Mouse (Mus musculus): ENCODE measurements at regions not wholly inside any gene's neighbourhood (a gene's known extent, or its start where the extent isn't known, plus 50 kb on each side); places are given as distances from the start of the nearest gene placed in this dataset.

DNA sequence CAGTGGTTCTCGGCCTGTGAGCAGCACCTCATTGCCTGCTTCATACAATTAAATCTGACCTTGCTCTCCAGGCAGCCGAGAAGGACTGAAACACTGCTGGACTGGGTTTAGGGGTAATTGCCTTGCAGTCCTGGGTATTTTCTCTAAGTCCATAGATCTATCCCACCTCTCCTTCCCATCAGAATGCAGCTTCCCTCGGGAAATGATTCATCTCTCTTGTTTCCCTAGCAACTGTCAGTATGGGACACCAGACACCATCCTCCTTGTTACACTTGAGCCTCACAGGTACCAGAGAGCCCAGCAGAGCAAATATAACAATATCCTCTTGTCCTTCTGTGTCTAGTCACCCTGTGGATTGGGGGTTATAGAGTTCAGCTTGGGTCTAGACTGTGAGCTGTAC is 322.3 kb downstream of the Tcerg1l start:
- no peak overlapping the region for H3K27ac ChIP-seq (ENCODE audit: low read depth, low read length)
- no peaks in the 10 kb centered on the region for H3K9me3 ChIP-seq (ENCODE audit: control insufficient read depth, low read length)
- DNase-seq (ENCODE audit: low spot score, missing footprints), result no peak
- no peaks in the 10 kb centered on the region for H3K27me3 ChIP-seq (ENCODE audit: control insufficient read depth, insufficient read depth, low read length)
- 67% methylated on average over 3 of the region's 3 CpGs for WGBS
- no peak overlapping the region for H3K4me2 ChIP-seq
- no peak overlapping the region for H3K4me3 ChIP-seq (ENCODE audit: low read depth, low read length)
- no peak for ATAC-seq (ENCODE audit: low FRiP score)
- H3K9ac ChIP-seq (ENCODE audit: low read length), result no peak overlapping the region
- H3K4me1 ChIP-seq (ENCODE audit: control insufficient read depth, insufficient read depth, low read length), result no peaks in the 10 kb centered on the region
- H3K36me3 ChIP-seq (ENCODE audit: control insufficient read depth, insufficient read depth, low read length), result no peaks in the 10 kb centered on the region

GRCm38 (mm10) chr7:138083980-138084379 is 313.6 kb downstream of the Tcerg1l start:
- Histone ChIP-seq H3K4me1 (ENCODE audit: control insufficient read depth, insufficient read depth, low read length) (no peaks in the 10 kb centered on the region), H3K27me3 (ENCODE audit: control insufficient read depth, insufficient read depth, low read length) (no peaks in the 10 kb centered on the region), H3K4me3 (ENCODE audit: low read depth, low read length) (no peak overlapping the region), H3K27ac (ENCODE audit: low read depth, low read length) (no peak overlapping the region), H3K36me3 (ENCODE audit: control insufficient read depth, insufficient read depth, low read length) (no peaks in the 10 kb centered on the region), H3K9ac (ENCODE audit: low read length) (no peak overlapping the region), H3K4me2 (no peak overlapping the region), H3K9me3 (ENCODE audit: control insufficient read depth, low read length) (no peaks in the 10 kb centered on the region)
- ATAC-seq (ENCODE audit: low FRiP score) (peak; percentile 58), DNase-seq (ENCODE audit: low spot score, missing footprints) (peak; percentile 98)
- WGBS, result 19% methylated on average over 5 of the region's 5 CpGs

- Histone ChIP-seq H3K9me3 (ENCODE audit: control insufficient read depth, low read length) (no peaks in the 10 kb centered on the region), H3K27ac (ENCODE audit: low read depth, low read length) (no peak overlapping the region), H3K4me1 (ENCODE audit: control insufficient read depth, insufficient read depth, low read length) (no peaks in the 10 kb centered on the region), H3K36me3 (ENCODE audit: control insufficient read depth, insufficient read depth, low read length) (no peaks in the 10 kb centered on the region), H3K4me3 (ENCODE audit: low read depth, low read length) (no peak overlapping the region), H3K9ac (ENCODE audit: low read length) (no peak overlapping the region), H3K27me3 (ENCODE audit: control insufficient read depth, insufficient read depth, low read length) (no peaks in the 10 kb centered on the region), H3K4me2 (no peak overlapping the region)
- WGBS, result 67% methylated on average over 7 of the region's 7 CpGs
- ATAC-seq (ENCODE audit: low FRiP score) (no peak), DNase-seq (ENCODE audit: low spot score, missing footprints) (no peak)
These were observed 289.9 kb downstream of the Tcerg1l start for GRCm38 (mm10) chr7:138107471-138108210.

DNA sequence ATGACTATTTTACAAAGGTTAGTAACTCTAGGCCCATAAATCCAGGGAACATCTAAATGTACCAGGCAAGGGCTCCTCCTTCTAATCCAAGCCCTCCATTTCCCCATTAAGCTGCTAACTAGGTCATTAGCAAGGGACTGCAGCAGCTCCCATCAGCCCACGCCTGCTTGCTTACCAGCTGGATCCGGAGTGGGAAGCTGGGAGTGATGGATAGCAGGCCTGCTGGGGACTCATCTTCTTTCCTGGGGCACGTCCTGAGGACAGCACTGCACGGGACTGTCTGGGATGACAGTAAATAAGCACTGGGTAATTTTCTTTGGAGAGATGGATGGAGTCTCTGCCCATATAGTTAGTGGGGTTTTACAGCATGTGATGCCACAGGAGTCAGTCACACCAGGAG is 276.0 kb downstream of the Tcerg1l start:
- WGBS, result 53% methylated on average over 4 of the region's 4 CpGs

GRCm38 (mm10) chr7:138129701-138130100 is 267.8 kb downstream of the Tcerg1l start:
- no peaks in the 10 kb centered on the region for H3K36me3 ChIP-seq (ENCODE audit: control insufficient read depth, insufficient read depth, low read length)
- 55% methylated on average over 2 of the region's 2 CpGs for WGBS
- ATAC-seq (ENCODE audit: low FRiP score) (no peak), DNase-seq (ENCODE audit: low spot score, missing footprints) (no peak)
- H3K9me3 ChIP-seq (ENCODE audit: control insufficient read depth, low read length), result no peaks in the 10 kb centered on the region
- no peak overlapping the region for H3K4me2 ChIP-seq
- no peaks in the 10 kb centered on the region for H3K4me1 ChIP-seq (ENCODE audit: control insufficient read depth, insufficient read depth, low read length)
- no peaks in the 10 kb centered on the region for H3K27me3 ChIP-seq (ENCODE audit: control insufficient read depth, insufficient read depth, low read length)
- H3K9ac ChIP-seq (ENCODE audit: low read length), result no peak overlapping the region
- no peak overlapping the region for H3K27ac ChIP-seq (ENCODE audit: low read depth, low read length)
- no peak overlapping the region for H3K4me3 ChIP-seq (ENCODE audit: low read depth, low read length)

More for the DNA sequence above, 276.0 kb downstream of the Tcerg1l start:
- Histone ChIP-seq H3K36me3 (ENCODE audit: control insufficient read depth, insufficient read depth, low read length) (no peaks in the 10 kb centered on the region), H3K9me3 (ENCODE audit: control insufficient read depth, low read length) (no peaks in the 10 kb centered on the region), H3K9ac (ENCODE audit: low read length) (no peak overlapping the region), H3K4me1 (ENCODE audit: control insufficient read depth, insufficient read depth, low read length) (no peaks in the 10 kb centered on the region), H3K27me3 (ENCODE audit: control insufficient read depth, insufficient read depth, low read length) (no peaks in the 10 kb centered on the region), H3K27ac (ENCODE audit: low read depth, low read length) (no peak overlapping the region), H3K4me3 (ENCODE audit: low read depth, low read length) (no peak overlapping the region), H3K4me2 (no peak overlapping the region)
- ATAC-seq (ENCODE audit: low FRiP score) (no peak), DNase-seq (ENCODE audit: low spot score, missing footprints) (no peak)

- no peak for DNase-seq (ENCODE audit: low spot score, missing footprints)
- WGBS, result 94% methylated on average over 6 of the region's 6 CpGs
- ATAC-seq (ENCODE audit: low FRiP score), result no peak
These were observed 264.1 kb downstream of the Tcerg1l start for GRCm38 (mm10) chr7:138133427-138133826.

DNA sequence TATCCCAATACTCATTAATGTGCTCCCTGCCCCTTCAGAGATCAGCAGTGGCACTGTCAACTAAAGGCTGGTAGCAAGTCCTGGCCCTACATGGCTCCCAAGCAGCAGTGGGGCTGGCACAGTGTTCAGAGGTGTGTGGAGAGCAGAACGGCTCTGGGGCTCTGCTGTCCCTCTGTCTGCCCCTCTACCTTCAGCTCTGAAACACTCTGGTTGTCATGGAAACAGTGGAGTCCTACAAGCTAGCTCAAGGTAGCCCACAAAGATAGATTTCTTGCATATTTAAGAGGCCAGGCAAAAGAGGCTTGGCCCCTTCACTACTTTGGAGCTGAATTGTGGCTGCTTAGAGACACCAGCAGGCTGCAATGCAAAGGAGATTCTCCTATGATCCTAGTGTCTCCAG is 259.6 kb downstream of the Tcerg1l start:
- H3K9me3 ChIP-seq (ENCODE audit: control insufficient read depth, low read length), result no peaks in the 10 kb centered on the region
- no peak overlapping the region for H3K9ac ChIP-seq (ENCODE audit: low read length)
- no peak overlapping the region for H3K4me2 ChIP-seq
- H3K27ac ChIP-seq (ENCODE audit: low read depth, low read length), result no peak overlapping the region
- no peaks in the 10 kb centered on the region for H3K27me3 ChIP-seq (ENCODE audit: control insufficient read depth, insufficient read depth, low read length)
- H3K4me1 ChIP-seq (ENCODE audit: control insufficient read depth, insufficient read depth, low read length), result no peaks in the 10 kb centered on the region
- DNase-seq (ENCODE audit: low spot score, missing footprints) (no peak), ATAC-seq (ENCODE audit: low FRiP score) (no peak)
- H3K4me3 ChIP-seq (ENCODE audit: low read depth, low read length), result no peak overlapping the region
- WGBS, result 63% methylated on average over 1 of the region's 1 CpGs
- H3K36me3 ChIP-seq (ENCODE audit: control insufficient read depth, insufficient read depth, low read length), result no peaks in the 10 kb centered on the region

More at GRCm38 (mm10) chr7:138133427-138133826, 264.1 kb downstream of the Tcerg1l start:
- H3K4me2 ChIP-seq, result no peak overlapping the region
- no peaks in the 10 kb centered on the region for H3K9me3 ChIP-seq (ENCODE audit: control insufficient read depth, low read length)
- no peaks in the 10 kb centered on the region for H3K27me3 ChIP-seq (ENCODE audit: control insufficient read depth, insufficient read depth, low read length)
- H3K36me3 ChIP-seq (ENCODE audit: control insufficient read depth, insufficient read depth, low read length), result no peaks in the 10 kb centered on the region
- H3K9ac ChIP-seq (ENCODE audit: low read length), result no peak overlapping the region
- H3K4me1 ChIP-seq (ENCODE audit: control insufficient read depth, insufficient read depth, low read length), result no peaks in the 10 kb centered on the region
- H3K4me3 ChIP-seq (ENCODE audit: low read depth, low read length), result no peak overlapping the region
- H3K27ac ChIP-seq (ENCODE audit: low read depth, low read length), result no peak overlapping the region

DNA sequence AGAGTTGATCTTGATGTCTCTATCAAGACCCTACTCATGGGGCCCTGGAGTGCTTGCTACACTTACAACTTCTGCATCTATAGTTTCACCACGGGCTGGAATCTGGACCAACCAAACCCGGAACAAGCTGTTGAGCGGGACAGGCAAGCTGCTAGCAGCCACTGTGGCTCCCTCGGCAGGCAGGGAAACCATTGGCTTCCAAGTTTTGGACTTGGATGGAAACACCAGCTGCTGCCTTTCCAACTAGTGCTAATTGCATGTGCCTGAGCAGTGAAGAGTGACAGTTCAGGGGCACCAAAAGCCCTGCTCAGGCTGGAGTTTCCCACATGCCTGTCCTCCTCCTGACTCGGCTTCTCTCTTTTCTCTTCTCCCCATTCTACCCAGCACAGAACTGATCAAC is 257.8 kb downstream of the Tcerg1l start:
- no peak for ATAC-seq (ENCODE audit: low FRiP score)
- Histone ChIP-seq H3K4me3 (ENCODE audit: low read depth, low read length) (no peak overlapping the region), H3K27ac (ENCODE audit: low read depth, low read length) (no peak overlapping the region), H3K9ac (ENCODE audit: low read length) (no peak overlapping the region), H3K27me3 (ENCODE audit: control insufficient read depth, insufficient read depth, low read length) (no peaks in the 10 kb centered on the region), H3K4me1 (ENCODE audit: control insufficient read depth, insufficient read depth, low read length) (no peaks in the 10 kb centered on the region), H3K36me3 (ENCODE audit: control insufficient read depth, insufficient read depth, low read length) (no peaks in the 10 kb centered on the region), H3K9me3 (ENCODE audit: control insufficient read depth, low read length) (no peaks in the 10 kb centered on the region), H3K4me2 (no peak overlapping the region)
- WGBS, result 83% methylated on average over 5 of the region's 5 CpGs
- no peak for DNase-seq (ENCODE audit: low spot score, missing footprints)

DNA sequence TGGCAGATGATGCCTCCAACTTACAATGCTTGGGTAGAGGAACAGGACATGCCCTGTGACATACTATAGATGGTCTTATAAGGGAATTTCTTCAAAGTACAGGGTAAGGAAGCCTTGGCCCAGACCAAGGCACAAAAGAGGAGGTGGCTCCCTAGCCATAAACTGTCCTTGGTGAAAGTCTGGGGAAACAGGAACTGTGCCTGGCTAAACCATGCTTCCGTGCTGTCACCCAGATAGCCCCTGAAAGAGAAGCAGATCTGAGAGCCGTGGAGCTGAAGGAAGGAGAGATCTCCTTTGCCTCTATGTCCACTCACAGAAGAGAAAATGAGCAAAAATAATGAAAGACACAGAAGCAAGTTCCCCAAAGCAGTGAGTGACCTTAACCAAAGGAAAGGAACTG is 248.0 kb downstream of the Tcerg1l start:
- H3K27me3 ChIP-seq (ENCODE audit: control insufficient read depth, insufficient read depth, low read length), result no peaks in the 10 kb centered on the region
- no peaks in the 10 kb centered on the region for H3K9me3 ChIP-seq (ENCODE audit: control insufficient read depth, low read length)
- H3K4me3 ChIP-seq (ENCODE audit: low read depth, low read length), result no peak overlapping the region
- peaks cover 5% of the 10 kb centered on the region; the same call in 1 of the 2 replicates for H3K4me1 ChIP-seq (ENCODE audit: control insufficient read depth, insufficient read depth, low read length)
- ATAC-seq (ENCODE audit: low FRiP score), result no peak
- DNase-seq (ENCODE audit: low spot score, missing footprints), result no peak
- whole genome bisulfite sequencing, result 82% methylated on average over 2 of the region's 2 CpGs
- H3K4me2 ChIP-seq, result no peak overlapping the region
- H3K9ac ChIP-seq (ENCODE audit: low read length), result no peak overlapping the region
- H3K27ac ChIP-seq (ENCODE audit: low read depth, low read length), result no peak overlapping the region
- no peaks in the 10 kb centered on the region for H3K36me3 ChIP-seq (ENCODE audit: control insufficient read depth, insufficient read depth, low read length)
